Mouse (Mus musculus) G1E (cell line): ENCODE data around the gene Cbr3. TPM values are rescaled to one million over a fixed set of nuclear protein-coding genes. Genes with fewer than 3 reads are reported as not detected.

Experiments
- ATAC-seq: 2 replicates; pipeline ENCODE4 v1.8.0; 2016; ENCODE audit warnings: mild to moderate bottlenecking; ENCODE audit not compliant: insufficient number of reproducible peaks, poor library complexity, low FRiP score, severe bottlenecking; ENCODE audit errors: extremely low read depth
- DNase-seq: peaks from one replicate; pipeline ENCODE4 v3.0.0; 2012; ENCODE audit warnings: low spot score
- H3K27me3 ChIP-seq: 2 replicates; pipeline ENCODE4 v1.6.1; 2012; ENCODE audit warnings: mild to moderate bottlenecking, low read length, inconsistent platforms; ENCODE audit not compliant: insufficient read depth
- H3K36me3 ChIP-seq: replicated peaks from 2 replicates; pipeline ENCODE3; 2012; ENCODE audit warnings: mild to moderate bottlenecking, inconsistent platforms
- H3K4me1 ChIP-seq: 2 replicates; pipeline ENCODE4 v1.6.1; 2012; ENCODE audit warnings: low read depth, low read length, inconsistent platforms, mixed read lengths; ENCODE audit not compliant: insufficient read depth
- H3K4me3 ChIP-seq: 2 replicates; pipeline ENCODE4 v1.5.1; 2012; ENCODE audit warnings: low read depth, mild to moderate bottlenecking, inconsistent platforms, low read length, moderate library complexity, mixed read lengths
- H3K9me3 ChIP-seq: replicated peaks from 2 replicates; pipeline ENCODE4 v1.6.1; 2012; ENCODE audit warnings: inconsistent platforms
- CTCF ChIP-seq: IDR thresholded peaks from 2 replicates; pipeline ENCODE4 v1.5.1; 2012; ENCODE audit warnings: low read depth, low read length, inconsistent platforms, mixed read lengths
- GATA1 ChIP-seq: IDR thresholded peaks from 2 replicates; pipeline ENCODE4 v1.6.1; 2012; ENCODE audit warnings: borderline replicate concordance, low read length, inconsistent platforms, mixed read lengths
- GATA2 ChIP-seq: IDR thresholded peaks from 2 replicates; pipeline ENCODE4 v1.6.1; 2012; ENCODE audit warnings: low read depth, low read length, inconsistent platforms, borderline replicate concordance
- POLR2AphosphoS5 ChIP-seq: IDR thresholded peaks from 2 replicates; pipeline ENCODE4 v1.6.1; 2012; ENCODE audit warnings: low read depth, low read length, inconsistent platforms; ENCODE audit not compliant: insufficient replicate concordance
- TAL1 ChIP-seq: conservative IDR thresholded peaks from 2 replicates; pipeline ENCODE4 v1.6.1; 2012; ENCODE audit warnings: low read depth, low read length, inconsistent platforms, mixed read lengths
- polyA plus RNA-seq: library from polyadenylated mRNA; stranded (reverse); fragments of >175 nt; gene quantifications from 2 replicates; pipeline ENCODE4 v1.2.3, GENCODE M21; 2012
- total RNA-seq, 2 experiments: library from RNA; stranded (forward) in 1 of 2; stranded (reverse) in 1 of 2; fragments of 200-1000 nt in 1 of 2; fragments of >200 nt in 1 of 2; fragmentation: Nextera tagmentation in 1 of 2; gene quantifications; 2 replicates each; pipeline ENCODE4 v1.2.3; 2014 to 2017

The Cbr3 gene
- total and polyA plus RNA-seq, 3 experiments, result not detected

DNA sequence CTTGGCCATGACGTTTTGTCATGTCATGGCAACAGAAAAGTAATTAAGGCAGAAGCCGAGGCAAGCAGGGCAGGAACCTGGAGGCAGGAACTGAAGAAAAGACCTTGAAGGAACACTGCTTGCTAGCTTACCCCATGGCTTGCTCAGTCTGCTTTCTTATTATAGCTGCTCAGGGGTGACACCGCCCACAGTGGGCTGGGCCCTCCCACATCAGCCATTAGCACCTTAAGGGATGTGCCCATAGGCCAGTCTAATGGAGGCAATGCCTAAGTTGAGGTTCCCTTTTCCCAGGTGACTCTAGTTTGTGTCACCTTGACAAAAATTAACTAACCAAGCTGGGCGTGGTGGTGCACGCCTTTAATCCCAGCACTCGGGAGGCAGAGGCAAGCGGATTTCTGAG lies 24.1 kb downstream of the Cbr3 start:
- Histone ChIP-seq H3K4me3 (no peak overlapping the region), H3K4me1 (peaks cover 7% of the 10 kb centered on the region), H3K27me3 (peaks cover 4% of the 10 kb centered on the region), H3K36me3 (no peaks in the 10 kb centered on the region), H3K9me3 (no peaks in the 10 kb centered on the region)
- ATAC-seq (no peak), DNase-seq (no peak)
- TF ChIP-seq TAL1, result no peak
- no peak for TF ChIP-seq GATA1
- no peak for TF ChIP-seq GATA2
- TF ChIP-seq POLR2AphosphoS5, result no peak
- TF ChIP-seq CTCF, result no peak

DNA sequence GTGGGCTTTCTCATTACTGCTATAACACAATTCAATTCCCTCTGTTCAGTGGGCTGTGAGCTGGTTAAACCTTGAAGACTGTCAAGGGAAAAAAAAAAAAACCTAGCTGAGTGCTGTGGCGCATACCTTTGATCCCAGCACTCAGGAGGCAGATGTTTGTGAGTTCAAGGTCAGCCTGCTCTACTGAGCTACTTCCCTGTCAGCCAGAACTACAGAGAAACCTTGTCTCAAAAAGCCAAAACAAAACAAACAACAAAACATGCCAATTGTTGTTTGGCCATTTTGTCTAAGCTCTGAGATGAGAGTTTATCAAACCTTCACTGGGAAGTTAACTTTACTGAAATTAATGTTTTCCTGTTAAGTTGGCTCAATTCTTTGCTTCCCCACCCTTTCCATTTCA lies 26.2 kb downstream of the Cbr3 start:
- H3K9me3 ChIP-seq, result no peaks in the 10 kb centered on the region; the same call in none of the 2 replicates
- no peak overlapping the region for H3K4me3 ChIP-seq
- DNase-seq, result no peak
- peaks cover 17% of the 10 kb centered on the region for H3K27me3 ChIP-seq
- TF ChIP-seq TAL1 (no peak), GATA2 (no peak), POLR2AphosphoS5 (no peak), CTCF (no peak), GATA1 (no peak)
- no peaks in the 10 kb centered on the region for H3K36me3 ChIP-seq
- H3K4me1 ChIP-seq, result peaks cover 13% of the 10 kb centered on the region
- no peak for ATAC-seq

DNA sequence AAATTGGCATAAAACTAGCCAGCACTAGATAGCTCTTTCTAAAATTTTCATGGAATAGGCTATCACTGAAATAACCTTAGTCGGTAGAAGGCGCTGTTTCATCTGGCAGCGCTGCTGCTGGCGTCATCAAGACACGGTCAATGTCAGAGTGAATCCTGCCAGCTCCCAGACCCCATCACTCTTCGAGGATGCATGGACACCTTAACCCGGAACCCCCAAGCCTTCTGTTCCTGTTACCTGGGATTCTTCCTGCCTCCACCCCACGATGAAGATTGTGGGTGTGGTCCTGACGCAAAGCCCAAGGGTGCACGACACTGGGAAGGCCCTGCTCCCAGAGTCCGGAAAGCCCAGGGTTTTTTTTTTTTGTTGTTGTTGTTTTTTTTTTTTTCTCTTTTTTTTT lies 27.9 kb downstream of the Cbr3 start:
- Histone ChIP-seq H3K9me3 (no peaks in the 10 kb centered on the region; the same call in none of the 2 replicates), H3K36me3 (no peaks in the 10 kb centered on the region), H3K4me3 (peak overlapping the region; percentile 74), H3K4me1 (peaks cover 18% of the 10 kb centered on the region), H3K27me3 (peaks cover 22% of the 10 kb centered on the region)
- DNase-seq (peak; percentile 50), ATAC-seq (0 out of 2 replicates have a peak, but pooled peaks have one; percentile 5)
- TF ChIP-seq TAL1, result no peak
- no peak for TF ChIP-seq CTCF
- no peak for TF ChIP-seq GATA1
- no peak for TF ChIP-seq GATA2
- no peak for TF ChIP-seq POLR2AphosphoS5

DNA sequence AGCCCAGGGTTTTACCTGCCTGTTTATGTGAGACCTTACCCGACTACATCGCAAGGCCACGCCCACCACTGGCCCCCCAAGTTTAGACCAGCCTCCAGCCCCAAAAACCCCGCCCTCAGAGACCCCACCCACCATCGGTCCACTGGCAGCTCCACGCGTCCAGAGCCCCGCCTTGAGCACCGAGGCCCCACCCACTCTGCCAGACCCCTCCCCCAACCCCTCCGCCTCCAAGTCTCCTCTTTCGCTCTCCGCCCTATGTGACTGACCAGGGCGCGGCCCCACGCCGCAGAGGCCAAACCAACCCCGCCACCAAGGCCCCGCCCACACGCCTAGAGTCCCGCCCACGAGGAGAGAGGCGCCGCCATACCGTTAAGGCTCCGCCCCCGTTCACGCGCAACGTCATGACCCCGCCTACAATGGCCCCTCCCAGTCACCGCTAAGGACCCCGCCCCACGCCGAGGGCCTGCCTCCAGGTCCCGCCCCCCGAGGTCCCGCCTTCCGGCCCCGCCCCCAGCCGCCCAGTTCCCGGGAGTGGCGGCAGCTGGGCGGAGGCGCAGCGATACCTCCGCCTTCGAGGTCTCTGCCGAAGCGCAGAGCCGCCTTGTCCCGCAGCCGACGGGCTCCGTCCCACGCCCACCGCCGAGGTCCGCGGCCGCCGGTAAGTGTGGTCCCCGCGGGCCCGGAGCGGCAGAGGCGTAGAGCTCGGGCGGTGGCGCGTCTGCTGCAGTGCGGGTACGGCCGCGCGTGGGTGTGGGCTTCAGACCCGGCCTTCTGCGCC lies 28.6 kb downstream of the Cbr3 start, which contains the start of gene Dop1b:
Dop1b (plus strand) TSS at position 494 of the 778 bp plus-strand sequence.
- TF ChIP-seq GATA2, result no peak
- no peak for TF ChIP-seq POLR2AphosphoS5
- no peak for TF ChIP-seq GATA1
- TF ChIP-seq TAL1, result no peak
- TF ChIP-seq CTCF, result no peak
- H3K4me1 ChIP-seq, result peaks cover 18% of the 10 kb centered on the region
- DNase-seq (peak; percentile 83), ATAC-seq (peak; percentile 89)
- H3K27me3 ChIP-seq, result peaks cover 22% of the 10 kb centered on the region
- H3K9me3 ChIP-seq, result no peaks in the 10 kb centered on the region; the same call in none of the 2 replicates
- no peaks in the 10 kb centered on the region for H3K36me3 ChIP-seq
- H3K4me3 ChIP-seq, result peak within 1 kb of the TSS; percentile 74

DNA sequence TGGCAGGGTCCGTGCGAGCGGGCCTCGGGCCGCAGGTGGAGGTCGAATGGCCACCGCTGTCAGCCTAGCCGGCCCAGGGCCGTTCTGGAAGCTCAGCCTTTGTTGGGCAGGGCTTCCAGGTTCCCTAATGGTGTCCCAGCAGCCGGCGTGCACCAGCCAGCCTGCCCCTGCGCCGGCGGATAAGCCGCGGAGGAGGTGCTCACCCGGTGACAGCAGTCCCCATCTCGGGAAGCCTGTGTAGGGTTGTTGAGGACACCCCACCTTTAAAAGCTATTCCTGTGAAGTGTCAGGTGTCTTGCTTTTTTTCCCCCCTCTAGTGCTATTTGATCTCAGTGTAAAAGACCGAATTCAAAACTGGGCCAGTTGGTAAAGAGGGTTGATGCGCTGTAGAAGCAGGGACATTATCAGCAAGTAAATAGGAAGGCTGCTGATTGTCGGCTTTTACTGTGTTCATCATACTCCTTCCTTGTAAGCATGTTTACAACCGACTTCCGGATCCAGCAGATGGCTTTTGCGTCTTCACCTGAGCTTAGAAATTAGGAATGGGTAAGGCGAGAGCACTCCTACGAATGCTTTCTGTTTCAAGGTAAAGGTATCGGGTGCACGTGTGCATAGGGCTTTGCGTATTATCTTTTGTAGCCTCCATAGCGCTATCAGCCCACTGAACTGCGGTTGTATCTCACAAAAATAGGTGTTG lies 29.3 kb downstream of the Cbr3 start:
- no peaks in the 10 kb centered on the region for H3K36me3 ChIP-seq
- TF ChIP-seq POLR2AphosphoS5 (no peak), TAL1 (no peak), CTCF (no peak), GATA1 (no peak), GATA2 (no peak)
- peak overlapping the region; percentile 74 for H3K4me3 ChIP-seq
- ATAC-seq, result no peak
- H3K27me3 ChIP-seq, result peaks cover 22% of the 10 kb centered on the region
- H3K4me1 ChIP-seq, result peaks cover 18% of the 10 kb centered on the region
- no peaks in the 10 kb centered on the region; the same call in none of the 2 replicates for H3K9me3 ChIP-seq
- peak; percentile 8 for DNase-seq

DNA sequence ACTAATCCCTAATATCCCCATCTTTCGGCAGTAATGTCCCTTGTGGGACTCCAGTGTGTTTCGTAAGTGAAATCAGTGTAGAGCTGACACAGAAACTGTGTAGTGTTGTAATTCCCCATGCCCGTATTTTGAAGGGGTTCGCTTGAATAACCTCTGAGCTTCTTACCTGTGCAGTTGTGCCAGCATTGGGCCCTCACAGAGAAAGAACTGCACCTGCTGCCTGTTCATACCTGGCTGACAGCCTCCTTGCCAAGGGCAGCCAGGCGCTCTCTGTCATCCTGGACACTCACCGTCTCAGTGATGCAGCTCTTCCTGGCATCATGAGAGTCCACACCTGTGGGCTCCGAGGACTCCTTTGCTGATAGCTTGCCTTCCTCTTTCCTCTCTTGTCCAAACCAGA lies 30.0 kb downstream of the Cbr3 start:
- no peak for DNase-seq
- no peaks in the 10 kb centered on the region; the same call in none of the 2 replicates for H3K9me3 ChIP-seq
- no peak for ATAC-seq
- peaks cover 18% of the 10 kb centered on the region for H3K4me1 ChIP-seq
- no peak for TF ChIP-seq TAL1
- TF ChIP-seq GATA1, result no peak
- TF ChIP-seq POLR2AphosphoS5, result no peak
- TF ChIP-seq GATA2, result no peak
- no peak for TF ChIP-seq CTCF
- peaks cover 22% of the 10 kb centered on the region for H3K27me3 ChIP-seq
- H3K4me3 ChIP-seq, result no peak overlapping the region
- H3K36me3 ChIP-seq, result no peaks in the 10 kb centered on the region
